Mouse (Mus musculus) layer of hippocampus, adult 18-20 months (tissue): ENCODE measurements at regions not wholly inside any gene's neighbourhood (a gene's known extent, or its start where the extent isn't known, plus 50 kb on each side); places are given as distances from the start of the nearest gene placed in this dataset.
A peak's percentile ranks its signal among the peaks of the same experiment; 100 is the strongest.

Source experiments
- DNase-seq, 2 experiments: peaks; one replicate each; pipeline ENCODE4 v3.0.0; 2022; ENCODE audit warnings: low spot score in 2 of 2

DNA sequence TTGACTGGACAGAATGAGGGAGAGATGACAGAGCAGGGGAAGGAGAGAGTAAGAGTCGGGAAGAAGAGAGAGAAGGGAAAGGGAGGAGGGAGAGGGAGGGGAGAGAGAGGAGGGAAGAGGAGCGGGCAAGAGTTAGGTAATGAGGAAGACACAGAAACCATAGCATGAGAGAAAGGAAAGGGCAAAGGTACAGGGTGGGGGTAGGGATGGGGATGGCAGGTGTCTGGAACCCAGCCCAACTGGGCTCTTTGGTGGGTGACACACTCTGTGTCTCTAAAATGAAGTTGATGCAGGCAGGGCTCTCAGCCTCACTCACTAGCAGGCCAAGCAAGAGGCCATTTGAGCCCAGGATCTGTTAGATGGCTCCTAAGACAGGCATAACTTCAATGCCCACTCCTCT lies 263.1 kb downstream of the Matn1 start:
- DNase-seq, result no peak

DNA sequence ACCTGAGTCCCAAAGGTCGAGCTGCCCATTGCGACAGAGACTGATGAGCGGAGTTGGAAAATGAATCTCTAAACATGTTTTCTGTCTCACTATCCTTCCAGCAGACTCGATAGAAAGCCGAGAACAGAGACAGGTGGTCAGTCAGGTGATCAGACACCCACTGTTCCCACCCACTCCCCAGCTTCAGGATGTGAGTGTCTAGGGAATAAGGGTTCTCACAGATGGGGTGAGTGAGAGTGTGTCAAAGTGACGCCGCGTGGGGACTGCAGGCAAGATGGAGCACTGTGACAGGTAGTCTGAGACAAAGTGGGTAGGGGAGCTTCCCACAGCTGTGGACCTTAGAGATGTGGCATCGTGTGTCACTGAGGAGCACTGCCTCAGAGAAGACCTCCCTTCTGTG lies 264.0 kb downstream of the Matn1 start:
- DNase-seq, result peak in 1 of 2 experiments; percentile 46

DNA sequence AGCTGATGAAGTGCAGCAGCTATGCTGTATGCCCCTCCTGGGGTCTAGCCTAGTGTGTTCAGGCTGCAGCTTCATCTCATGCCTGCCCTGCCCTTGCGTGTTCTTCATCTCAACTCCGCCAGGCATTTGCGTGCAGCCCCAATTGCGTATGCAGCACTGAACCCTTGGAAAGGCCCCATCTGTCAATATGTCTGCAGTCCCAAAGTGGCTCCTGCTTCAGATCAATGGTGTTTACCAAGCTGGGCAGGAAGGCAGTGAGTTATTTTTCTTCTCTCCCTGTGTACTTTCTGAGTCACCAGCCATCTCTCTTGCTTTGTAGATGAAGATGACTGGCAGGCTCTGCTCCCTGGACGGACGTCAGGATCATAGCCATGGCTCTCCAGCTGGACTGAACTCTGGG lies 264.5 kb downstream of the Matn1 start:
- DNase-seq, result no peak

DNA sequence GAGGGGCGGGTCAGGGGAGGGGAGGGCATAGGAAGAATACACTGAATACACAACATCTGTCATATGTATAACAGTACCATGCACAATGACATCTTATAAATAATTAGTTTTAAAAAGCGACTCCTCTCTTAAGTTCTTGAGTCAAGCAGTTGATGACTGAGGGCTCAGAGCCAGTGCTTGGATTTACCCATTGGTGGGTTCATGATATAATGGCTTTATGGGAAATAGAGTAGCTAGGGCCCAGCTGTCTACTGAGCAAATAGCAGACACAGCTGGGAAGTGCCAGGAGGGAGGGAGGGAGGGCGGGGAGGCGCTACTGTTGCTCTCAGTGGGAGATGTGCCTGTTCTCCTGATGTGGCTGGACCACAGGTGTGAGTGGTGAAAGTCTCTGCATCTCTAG lies 268.5 kb downstream of the Matn1 start:
- DNase-seq, result no peak

DNA sequence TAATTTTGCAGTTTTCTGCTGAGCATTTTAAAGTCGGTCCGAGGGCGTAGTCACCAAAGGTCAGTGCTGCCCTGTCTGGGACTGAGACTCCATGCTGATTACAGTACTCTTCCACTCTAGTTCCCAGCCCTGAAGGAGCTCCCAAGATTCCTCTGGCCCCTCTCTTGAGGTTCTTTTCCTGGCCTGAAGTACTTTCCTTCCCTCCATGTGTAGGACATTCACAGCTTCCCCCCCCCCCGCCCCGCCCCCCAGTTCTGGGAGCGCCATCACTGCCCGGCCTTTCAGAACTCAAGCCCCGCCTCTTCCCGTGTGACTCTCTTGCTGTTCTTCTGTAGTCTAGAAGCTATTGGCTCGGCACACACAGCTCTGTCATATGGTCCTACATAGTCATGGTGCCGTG lies 271.5 kb downstream of the Matn1 start:
- no peak for DNase-seq

DNA sequence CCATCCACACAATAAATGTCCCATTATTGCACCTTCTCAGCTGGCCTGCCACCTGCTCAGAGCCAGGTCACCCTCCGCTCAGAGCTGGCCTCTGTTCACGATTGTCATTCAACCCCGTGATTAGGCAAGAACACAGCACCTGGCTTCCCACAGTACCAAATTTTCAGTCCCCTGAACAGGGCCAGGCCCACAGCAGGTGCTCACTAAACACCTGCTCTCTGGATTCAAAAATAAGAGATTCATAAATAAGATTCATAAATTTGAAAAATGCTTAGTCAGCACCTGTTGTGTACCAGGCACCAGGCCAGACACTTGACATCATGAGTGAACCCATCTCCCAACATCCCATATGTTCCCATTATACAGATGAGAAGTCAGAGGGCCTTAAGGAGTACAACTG lies 272.2 kb downstream of the Matn1 start:
- no peak for DNase-seq

DNA sequence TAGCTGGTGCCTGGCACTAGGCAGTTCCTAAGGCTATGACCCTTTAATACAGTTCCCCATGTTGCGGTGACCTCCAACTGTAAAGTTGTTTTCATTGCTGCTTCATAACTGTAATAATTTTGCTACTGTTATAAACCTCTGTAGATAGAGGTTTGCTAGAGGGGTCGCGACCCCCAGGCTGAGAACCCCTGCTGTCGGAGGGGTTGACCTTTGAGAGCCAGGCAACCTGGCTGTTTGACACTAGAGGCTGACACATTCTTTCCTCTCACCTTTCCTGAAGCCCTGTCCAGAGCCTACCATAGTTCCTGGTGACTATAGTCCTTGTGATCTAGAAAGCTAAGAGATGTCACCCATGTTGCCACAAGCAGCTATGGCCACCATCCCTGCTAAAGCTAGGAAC lies 272.9 kb downstream of the Matn1 start:
- DNase-seq, result no peak

DNA sequence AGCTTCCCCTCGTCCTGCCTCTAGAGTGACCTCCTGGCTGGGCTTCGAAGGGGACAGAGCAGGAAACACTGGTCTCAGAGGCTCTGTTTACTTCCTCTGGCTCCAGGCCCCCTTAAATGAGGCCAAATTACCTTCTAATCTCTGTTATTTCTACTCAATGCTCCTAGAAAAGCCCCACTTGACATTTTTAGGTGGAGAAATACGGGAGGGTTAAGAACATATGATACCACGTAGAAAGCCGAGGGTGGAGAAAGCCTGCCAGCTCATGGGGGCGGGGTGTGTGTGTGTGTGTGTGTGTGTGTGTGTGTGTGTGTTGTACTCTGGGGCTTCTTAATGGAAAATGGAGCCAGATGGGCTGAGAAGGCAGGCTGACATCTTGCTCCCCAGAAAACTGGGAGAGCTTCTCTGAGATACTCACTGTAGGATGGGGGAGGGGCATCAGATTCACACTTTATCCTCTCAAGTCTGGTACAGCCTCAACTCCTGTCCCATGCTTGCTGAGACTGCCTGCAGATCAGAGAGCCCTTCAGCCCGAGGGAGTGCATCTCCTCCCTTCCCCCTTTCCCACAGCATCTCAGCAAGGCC lies 273.5 kb downstream of the Matn1 start:
- peak in 1 of 2 experiments; percentile 42 for DNase-seq

DNA sequence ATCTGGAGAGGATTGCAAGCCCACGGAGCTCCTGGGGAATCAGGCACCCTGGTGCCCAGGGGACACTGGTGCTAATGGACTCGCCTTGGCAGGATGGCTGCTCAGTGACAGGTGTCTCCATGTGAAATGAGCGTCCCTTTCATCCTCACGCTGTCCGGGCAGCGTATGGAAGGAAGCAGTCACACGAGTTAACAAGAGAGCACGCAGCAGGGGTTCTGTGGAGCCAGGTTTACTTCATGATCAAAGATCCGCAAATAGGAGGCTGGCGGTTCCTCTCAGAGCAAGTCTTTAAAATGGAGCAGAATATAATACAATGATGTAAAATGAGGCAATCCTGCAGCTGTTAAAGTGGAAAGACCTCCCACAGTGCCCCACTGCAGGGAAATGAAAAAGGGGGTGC lies 276.8 kb downstream of the Matn1 start:
- DNase-seq, result no peak

DNA sequence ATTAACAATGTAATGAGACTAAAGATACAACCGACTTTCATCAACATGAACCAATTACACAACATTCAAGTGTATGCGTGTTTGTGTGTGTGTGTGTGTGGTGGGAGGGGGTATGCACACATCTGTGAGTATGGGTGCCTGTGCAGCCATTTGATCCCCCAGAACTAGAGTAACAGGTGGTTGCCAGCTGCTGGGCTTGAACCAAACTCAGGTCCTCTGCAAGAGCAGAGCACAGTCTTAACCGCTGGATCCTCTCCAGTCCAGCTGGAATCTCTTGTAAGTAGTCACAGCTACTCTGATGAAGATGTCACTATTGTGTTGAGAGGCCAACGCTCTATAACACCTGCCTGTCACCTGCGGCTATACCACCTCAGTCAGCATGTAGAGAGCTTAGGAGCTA lies 286.2 kb downstream of the Matn1 start:
- no peak for DNase-seq

DNA sequence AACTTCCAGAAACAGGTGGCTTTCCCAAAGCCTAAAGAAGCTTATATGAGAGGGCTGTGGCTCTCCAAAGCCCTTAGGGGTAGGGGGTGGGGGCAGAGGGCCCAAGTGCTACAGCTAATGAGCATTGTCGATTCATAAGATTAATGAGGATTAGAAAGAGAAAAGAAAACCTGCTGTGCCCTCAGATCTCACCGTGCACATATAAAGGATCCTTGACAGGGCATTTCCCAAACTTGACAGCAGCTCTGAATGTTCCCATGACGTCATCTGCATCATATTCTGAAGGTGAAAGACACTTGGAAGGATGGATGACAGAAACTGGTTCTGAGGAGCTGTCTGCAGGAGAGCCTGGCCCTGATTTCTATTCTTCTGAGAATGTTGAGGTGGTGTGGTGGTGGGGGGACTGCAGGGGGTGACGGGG lies 292.4 kb downstream of the Matn1 start:
- no peak for DNase-seq

DNA sequence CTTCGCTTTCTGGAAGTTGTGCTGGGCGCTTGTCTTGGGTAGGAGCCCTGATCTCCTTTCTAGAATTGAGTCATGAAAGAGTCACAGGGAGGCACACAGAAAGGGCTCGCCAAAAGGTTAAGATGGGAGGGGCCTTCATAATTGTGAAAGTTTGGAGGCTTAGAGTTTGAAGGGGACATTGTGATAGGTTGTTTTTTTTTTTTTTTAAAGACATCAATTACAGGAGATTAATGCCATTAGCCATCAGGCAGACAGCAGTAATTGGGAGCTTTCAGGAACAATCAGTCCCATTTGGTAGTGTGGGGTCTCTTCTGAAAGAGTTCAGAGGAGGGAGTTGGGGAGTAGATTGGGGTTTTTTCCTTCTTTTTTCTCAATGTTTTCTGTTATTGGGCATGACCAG lies 294.4 kb downstream of the Matn1 start:
- DNase-seq, result no peak

DNA sequence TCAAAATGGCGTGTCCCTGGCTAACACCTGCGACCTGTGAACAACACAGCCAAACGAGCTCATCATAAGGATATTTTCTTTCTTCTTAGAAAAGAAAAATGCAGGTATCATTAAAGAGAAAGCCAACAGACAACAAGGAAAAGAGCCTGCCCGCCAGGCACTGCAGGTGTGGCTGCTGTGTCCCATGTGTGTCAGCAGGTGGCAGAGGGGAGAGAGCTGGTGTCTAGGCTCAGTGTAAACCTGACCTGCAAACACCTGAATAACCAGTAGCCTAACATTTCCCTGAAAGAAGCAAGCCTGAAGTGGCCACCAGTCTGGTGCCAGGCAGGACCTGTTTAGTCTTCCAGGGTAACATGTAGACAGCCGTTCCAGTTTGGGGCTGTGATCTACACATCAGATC lies 294.9 kb downstream of the Matn1 start:
- DNase-seq, result no peak

DNA sequence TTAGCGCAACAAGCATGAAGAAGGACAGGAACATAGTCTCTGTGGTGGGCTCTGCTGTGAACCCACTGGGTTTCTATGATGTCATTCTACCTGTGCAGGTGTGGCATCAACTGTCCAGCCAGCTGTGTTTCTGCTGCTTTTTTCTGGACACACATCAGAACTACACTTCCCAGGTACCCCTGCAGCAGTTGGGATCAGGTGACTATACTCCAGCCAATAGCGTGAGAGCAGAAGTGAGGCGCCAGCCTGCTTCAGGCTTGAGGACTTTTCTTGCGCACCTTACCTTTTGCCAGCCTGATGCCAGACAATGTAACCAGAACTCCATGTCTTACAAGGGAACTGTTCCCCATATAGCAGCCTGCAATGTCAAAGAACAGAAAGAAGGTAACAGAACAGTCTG lies 296.3 kb downstream of the Matn1 start:
- no peak for DNase-seq

DNA sequence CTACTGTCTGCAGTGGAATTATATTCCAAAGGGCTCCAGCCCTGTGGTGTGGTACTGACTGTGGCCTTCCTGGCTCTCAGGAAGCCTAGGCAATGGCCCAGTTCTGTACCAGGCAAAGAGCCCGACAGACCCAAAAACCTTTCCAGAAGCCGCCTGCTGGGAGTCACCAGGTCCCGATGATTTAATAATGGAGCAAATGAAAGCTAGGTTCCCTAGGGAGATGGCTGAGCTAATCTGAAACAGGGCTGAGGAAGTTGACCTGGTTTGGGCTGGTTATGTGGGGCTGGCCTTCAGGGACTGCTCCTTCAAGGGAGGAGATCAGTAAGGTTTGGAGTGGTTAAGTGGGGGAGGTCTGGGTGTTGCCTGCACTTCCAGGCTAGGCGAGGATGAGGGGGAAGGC lies 298.1 kb downstream of the Matn1 start:
- DNase-seq, result no peak

DNA sequence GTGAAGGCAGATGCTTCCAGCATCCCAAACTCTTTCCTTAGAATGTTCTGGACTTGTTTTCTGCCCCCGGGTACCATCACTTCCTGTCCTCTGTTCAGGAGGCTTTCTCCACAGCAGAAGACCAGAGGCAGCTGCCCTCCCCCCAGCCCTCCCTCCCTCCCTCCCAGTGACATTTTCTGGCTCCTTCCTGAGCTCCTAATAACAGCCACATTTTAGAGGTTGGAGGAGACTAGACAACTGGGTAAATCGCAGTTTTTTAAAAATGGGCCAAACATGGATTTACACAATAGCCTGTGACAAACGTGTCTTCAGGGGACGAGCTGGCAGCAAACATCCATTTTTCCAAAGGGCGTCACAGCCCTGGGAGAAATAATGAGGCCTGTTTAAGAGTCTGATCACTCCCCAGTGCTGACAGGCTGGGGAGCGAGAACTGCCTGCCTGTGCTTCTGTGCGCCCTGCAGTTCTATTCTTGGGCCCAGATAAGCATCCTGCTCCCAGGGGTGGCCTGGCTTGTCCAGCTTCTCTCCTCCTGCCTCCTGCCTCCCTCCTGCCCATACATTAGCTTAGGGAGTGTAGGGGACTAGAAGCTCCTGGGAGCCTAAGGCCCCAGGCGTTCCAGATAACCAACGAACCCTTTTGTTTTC lies 299.7 kb downstream of the Matn1 start:
- peak in 1 of 2 experiments; percentile 38 for DNase-seq

DNA sequence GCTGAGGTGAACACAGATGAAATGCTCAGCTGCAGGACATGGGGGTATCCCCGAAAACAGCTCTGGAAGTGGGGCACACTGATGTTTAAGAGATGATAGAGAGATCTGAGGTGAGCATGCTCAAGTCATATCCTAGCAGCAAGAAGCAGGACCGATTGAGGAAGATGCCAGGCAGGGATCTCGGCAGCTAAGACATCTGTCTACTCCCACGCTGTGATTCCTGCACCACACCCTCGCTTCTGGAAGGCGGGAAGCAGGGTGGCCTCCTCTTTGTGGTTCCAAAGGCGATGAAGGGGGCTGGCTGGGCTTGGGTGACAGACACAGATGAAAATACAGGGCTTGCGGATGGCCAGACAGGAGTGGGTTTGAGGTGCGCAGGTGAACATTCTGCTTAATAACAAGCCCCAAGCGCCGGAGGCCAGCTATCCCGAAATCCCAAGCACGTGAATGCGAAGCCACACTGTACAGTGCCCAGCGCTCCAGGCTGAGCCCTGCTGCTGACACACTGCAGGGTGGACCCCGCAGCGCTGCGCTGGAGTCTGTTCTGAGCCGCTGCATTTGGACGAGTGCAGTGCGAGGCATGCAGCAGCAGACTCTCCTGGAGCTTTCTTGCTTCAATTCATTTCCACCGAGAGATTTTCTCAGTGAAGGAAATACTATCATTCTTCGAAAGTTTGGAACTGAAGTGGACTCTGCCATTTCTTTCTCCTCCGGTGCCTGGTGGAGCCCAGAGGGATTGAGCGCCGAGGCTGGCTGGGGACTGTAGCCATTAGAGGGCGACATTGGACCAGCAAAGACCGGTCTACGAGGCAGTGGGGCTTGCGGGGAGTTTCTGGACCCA lies 308.6 kb downstream of the Matn1 start:
- peak; percentile 70 to 89 for DNase-seq

DNA sequence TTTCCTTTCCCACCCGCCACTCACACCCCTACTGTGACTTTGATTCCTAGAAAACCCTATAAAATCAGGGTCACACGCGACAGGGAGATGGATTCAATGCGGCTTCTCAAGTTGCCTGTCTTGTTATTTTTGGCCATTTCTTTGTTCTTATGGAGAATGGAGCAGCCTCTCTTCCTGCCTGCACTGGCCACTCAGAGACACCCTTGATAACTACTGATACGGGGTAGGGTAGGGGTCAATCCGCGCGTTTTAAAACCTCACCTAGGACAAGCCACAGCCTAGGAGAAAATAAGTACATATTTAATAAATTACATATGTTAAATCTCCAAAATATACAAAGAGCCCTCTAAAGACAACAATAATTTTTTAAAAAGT lies 309.2 kb downstream of the Matn1 start:
- no peak for DNase-seq

DNA sequence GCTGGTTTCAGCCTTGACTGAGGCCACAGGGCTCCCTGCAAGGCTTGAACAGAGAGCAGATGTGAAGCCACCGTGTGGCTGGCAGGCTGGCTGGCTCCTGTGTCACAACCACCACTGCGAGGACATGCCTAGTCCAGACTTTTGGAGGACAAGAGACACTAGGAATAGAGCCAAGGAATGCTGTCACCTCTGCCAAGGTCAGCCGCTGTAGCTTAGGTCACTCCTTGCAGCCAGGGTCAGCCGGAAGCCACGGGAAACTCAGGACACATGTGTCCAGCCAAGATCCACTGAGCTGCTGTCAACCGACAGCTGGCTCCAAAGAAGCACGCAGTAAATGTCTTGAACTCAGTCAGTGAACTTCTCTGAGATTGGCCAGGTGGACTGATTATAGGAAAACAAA lies 310.1 kb downstream of the Matn1 start:
- no peak for DNase-seq

DNA sequence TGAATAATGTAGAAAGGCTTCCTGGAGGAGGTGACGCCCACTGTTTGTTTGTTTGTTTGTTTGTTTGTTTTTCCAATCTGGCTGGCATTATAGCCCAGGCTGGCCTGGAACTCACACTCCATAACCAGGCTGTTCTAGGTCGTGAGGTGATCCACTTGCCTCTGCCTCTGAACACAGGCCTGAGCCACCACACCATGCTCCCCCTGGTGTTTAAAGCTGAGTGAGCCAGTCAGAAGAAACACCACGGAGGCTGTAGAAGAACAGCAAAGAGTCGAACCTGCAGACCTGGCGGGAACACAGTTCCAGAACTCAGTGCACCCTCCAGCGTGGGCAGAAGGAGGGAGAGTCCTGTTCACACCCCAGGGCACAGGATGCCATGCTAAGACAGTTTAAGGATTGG lies 310.5 kb downstream of the Matn1 start:
- DNase-seq, result no peak

DNA sequence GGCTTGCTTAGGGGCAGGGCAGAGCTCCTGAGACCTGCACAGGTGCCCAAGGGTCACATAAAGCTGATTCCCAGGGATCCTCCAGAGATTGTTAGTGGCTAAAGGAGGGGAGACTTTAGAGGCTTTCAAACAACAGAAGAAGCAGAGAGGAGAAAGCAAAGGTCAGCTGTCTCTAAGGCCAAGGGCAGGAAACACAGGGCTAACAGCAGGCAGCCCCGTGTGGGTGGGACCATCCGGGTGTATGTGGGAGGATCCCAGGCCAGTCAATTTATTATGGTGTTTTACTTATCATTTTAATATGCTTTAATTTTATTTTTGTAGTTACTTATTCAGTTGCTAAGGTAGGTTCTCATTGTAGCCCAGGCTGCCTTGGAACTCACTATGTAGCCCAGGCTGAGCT lies 317.1 kb downstream of the Matn1 start:
- no peak for DNase-seq

DNA sequence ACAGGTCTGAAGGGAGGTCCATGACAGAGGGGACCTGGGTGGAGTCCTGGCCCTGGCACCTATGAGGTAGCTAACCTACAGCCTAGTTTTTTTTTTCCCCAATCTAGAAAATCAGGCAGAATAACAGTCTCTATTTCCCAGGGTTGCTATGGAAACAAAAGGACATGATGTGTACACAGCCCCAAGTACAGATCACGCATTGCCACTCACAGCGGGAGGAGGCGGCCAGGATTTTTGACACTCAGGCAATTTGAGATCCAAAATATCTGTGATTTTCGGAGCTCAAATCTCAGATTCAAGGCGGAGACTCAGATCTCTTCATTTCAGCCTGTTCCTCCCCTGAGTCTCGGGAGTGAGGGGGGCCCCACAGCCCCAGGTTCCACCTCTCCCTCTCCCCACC lies 318.7 kb downstream of the Matn1 start:
- peak in 1 of 2 experiments; percentile 63 for DNase-seq

DNA sequence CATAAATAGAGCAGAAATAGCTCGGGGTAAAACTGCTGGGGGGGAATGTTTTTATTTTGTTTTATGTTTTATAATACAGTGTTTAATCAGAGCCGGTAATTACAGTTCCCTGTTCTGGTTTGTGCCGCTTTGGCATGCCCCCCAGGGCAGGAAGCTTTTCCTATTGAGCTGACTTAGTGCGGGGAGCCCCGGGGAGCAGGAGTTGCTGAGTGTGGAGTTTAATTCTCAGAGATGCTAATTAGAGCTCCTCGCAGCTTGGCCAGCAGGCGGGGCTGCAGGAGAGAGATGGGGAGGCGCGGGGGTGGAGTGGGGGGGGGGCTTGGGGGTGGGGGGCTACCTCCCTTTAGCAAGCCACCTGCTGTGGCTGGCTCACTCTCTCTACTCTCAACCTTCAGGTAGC lies 322.6 kb downstream of the Matn1 start:
- DNase-seq, result no peak
